ENCODE assay signal across 8 mouse cellular contexts in genomic region chr2:36136300-36136941, GRCm38 (mm10). TPM values are rescaled to one million over a fixed set of nuclear protein-coding genes. Genes with fewer than 3 reads are reported as not detected.
DNase-seq lines count a peak whose midpoint lies in the region; ATAC-seq and TF ChIP-seq lines count a peak whose summit lies in the region.

Mrrf (plus strand) TSS chr2:36136389.
Rbm18 (minus strand) TSS chr2:36136773.

- TF ChIP-seq CTCF in bone marrow, adult 2 months (IDR thresholded peaks at IDR 0.05; ENCODE audit: control insufficient read depth, insufficient read depth, low read length): no peak
- TF ChIP-seq CTCF in midbrain, postnatal 0 days (IDR thresholded peaks at IDR 0.05): no peak

- no peaks in the 10 kb centered on the region; the same call in 1 of the 2 replicates for H3K4me1 ChIP-seq in bone marrow, adult 2 months (ENCODE audit: control insufficient read depth, insufficient read depth, low read length)
- H3K4me1 ChIP-seq in embryonic facial prominence, embryonic 15.5 days: peaks cover 15% of the 10 kb centered on the region
- H3K4me1 ChIP-seq in limb, embryonic 14.5 days (ENCODE audit: control insufficient read depth, insufficient read depth, low read length): peaks cover 9% of the 10 kb centered on the region
- peaks cover 4% of the 10 kb centered on the region; the same call in 1 of the 2 replicates for H3K4me1 ChIP-seq in midbrain, postnatal 0 days (ENCODE audit: insufficient read depth, low read length)

- H3K36me3 ChIP-seq in embryonic facial prominence, embryonic 15.5 days: peaks cover 22% of the 10 kb centered on the region
- peaks cover 30% of the 10 kb centered on the region for H3K36me3 ChIP-seq in limb, embryonic 14.5 days (ENCODE audit: control insufficient read depth, insufficient read depth, low read length)
- H3K36me3 ChIP-seq in midbrain, postnatal 0 days (ENCODE audit: insufficient read depth, low read length): peaks cover 19% of the 10 kb centered on the region

- no peaks in the 10 kb centered on the region for H3K27me3 ChIP-seq in embryonic facial prominence, embryonic 15.5 days
- no peaks in the 10 kb centered on the region for H3K27me3 ChIP-seq in limb, embryonic 14.5 days (ENCODE audit: control insufficient read depth, insufficient read depth, low read length)
- no peaks in the 10 kb centered on the region for H3K27me3 ChIP-seq in midbrain, postnatal 0 days (ENCODE audit: insufficient read depth, low read length)

- peak within 1 kb of the TSS; percentile 59 for H3K27ac ChIP-seq in bone marrow, adult 2 months (ENCODE audit: control insufficient read depth, insufficient read depth, low read depth, low read length, poor library complexity)
- peak within 1 kb of the TSS; percentile 87 for H3K27ac ChIP-seq in embryonic facial prominence, embryonic 15.5 days (replicated peaks)
- H3K27ac ChIP-seq in limb, embryonic 14.5 days (replicated peaks; ENCODE audit: low read depth, low read length): peak within 1 kb of the TSS; percentile 88
- peak within 1 kb of the TSS; percentile 78 for H3K27ac ChIP-seq in midbrain, postnatal 0 days (ENCODE audit: low read depth, low read length)

- peak; percentile 96 for ATAC-seq in embryonic facial prominence, embryonic 15.5 days (ENCODE audit: insufficient number of reproducible peaks, low FRiP score, low TSS enrichment, low read depth)
- ATAC-seq in limb, embryonic 14.5 days (ENCODE audit: low FRiP score, low read depth): peak; percentile 98
- peak; percentile 98 for ATAC-seq in midbrain, postnatal 0 days (ENCODE audit: low FRiP score)

- H3K4me3 ChIP-seq in bone marrow, adult 2 months (replicated peaks; ENCODE audit: control insufficient read depth, low read depth, low read length): peak within 1 kb of the TSS; percentile 98
- H3K4me3 ChIP-seq in embryonic facial prominence, embryonic 15.5 days (replicated peaks): peak within 1 kb of the TSS; percentile 74
- peak within 1 kb of the TSS; percentile 83 for H3K4me3 ChIP-seq in limb, embryonic 14.5 days (replicated peaks; ENCODE audit: low read length)
- H3K4me3 ChIP-seq in midbrain, postnatal 0 days (ENCODE audit: low read depth, low read length): peak within 1 kb of the TSS; percentile 85

- H3K4me2 ChIP-seq in embryonic facial prominence, embryonic 15.5 days (replicated peaks): peak within 1 kb of the TSS; percentile 61
- peak within 1 kb of the TSS; percentile 70 for H3K4me2 ChIP-seq in limb, embryonic 14.5 days (replicated peaks; ENCODE audit: low read depth, low read length, severe bottlenecking)
- peak within 1 kb of the TSS; percentile 72 for H3K4me2 ChIP-seq in midbrain, postnatal 0 days (ENCODE audit: low read depth, low read length, poor library complexity, severe bottlenecking)

- H3K9me3 ChIP-seq in embryonic facial prominence, embryonic 15.5 days (replicated peaks): no peaks in the 10 kb centered on the region
- no peaks in the 10 kb centered on the region for H3K9me3 ChIP-seq in limb, embryonic 14.5 days (ENCODE audit: control insufficient read depth, low read length)
- no peaks in the 10 kb centered on the region for H3K9me3 ChIP-seq in midbrain, postnatal 0 days (ENCODE audit: low read length)

- WGBS in bone marrow, adult 2 months: under 1% methylated on average over 50 of the region's 50 CpGs
- under 1% methylated on average over 50 of the region's 50 CpGs for WGBS in embryonic facial prominence, embryonic 15.5 days
- 1% methylated on average over 45 of the region's 50 CpGs for WGBS in limb, embryonic 14.5 days
- WGBS in midbrain, postnatal 0 days: under 1% methylated on average over 50 of the region's 50 CpGs

- peak; percentile 61; the same call in 1 of the 2 replicates for TF ChIP-seq POLR2A in bone marrow, adult 2 months (IDR thresholded peaks at IDR 0.05; ENCODE audit: borderline replicate concordance, control insufficient read depth, low read depth, low read length)
- TF ChIP-seq POLR2A in limb, embryonic 14.5 days (IDR thresholded peaks at IDR 0.05; ENCODE audit: borderline replicate concordance, extremely low read depth, insufficient read depth, insufficient read length): peak; percentile 38; the same call in 1 of the 2 replicates

- peak; percentile 92 for DNase-seq in 416B (ENCODE audit: low read depth)
- DNase-seq in heart, adult 8-10 months (ENCODE audit: low spot score): peak; percentile 91
- peak; percentile 95 for DNase-seq in kidney, adult 9 months
- peak; percentile 92 for DNase-seq in limb, embryonic 14.5 days (ENCODE audit: low spot score)
- peak; percentile 88 for DNase-seq in midbrain, postnatal 0 days (ENCODE audit: low spot score)
- peak; percentile 82 to 88 for DNase-seq in spleen, postnatal 14 days (ENCODE audit: low spot score in 2 of 2)

- H3K9ac ChIP-seq in embryonic facial prominence, embryonic 15.5 days: peak within 1 kb of the TSS; percentile 71
- peak within 1 kb of the TSS; percentile 85 for H3K9ac ChIP-seq in limb, embryonic 14.5 days (ENCODE audit: low read depth, low read length, severe bottlenecking)
- H3K9ac ChIP-seq in midbrain, postnatal 0 days (replicated peaks; ENCODE audit: low read length, poor library complexity, severe bottlenecking): peak within 1 kb of the TSS; percentile 85

RNA-seq across cellular contexts. Expression of gene Mrrf, which starts in this region (rescaled TPM):
- polyA plus RNA-seq in bone marrow, adult 2 months (2011; ENCODE audit: insufficient read depth, insufficient read length, low replicate concordance, missing spikeins): 4.9 and 6.7 TPM in 2 replicates
- polyA plus RNA-seq in embryonic facial prominence, embryonic 15.5 days (2015; fragmentation: Nextera tagmentation; extraction: Ambion mirVana): 21.5 and 29.7 TPM in 2 replicates
- 10 to 100 TPM; 40.5 to 44.0 (median 42.3) TPM for total RNA-seq in heart, adult 8-10 months (2022)
- polyA plus RNA-seq in limb, embryonic 14.5 days (2012; rRNA removed): 21.1 and 31.0 TPM in 2 replicates
- 30.4 and 33.0 TPM in 2 replicates for polyA plus RNA-seq in limb, embryonic 14.5 days (2014; fragmentation: Nextera tagmentation; extraction: Ambion mirVana)
- 12.2 and 13.7 TPM in 2 replicates for total RNA-seq in midbrain, postnatal 0 days (2014; rRNA removed)
- 16.7 and 16.8 TPM in 2 replicates for polyA plus RNA-seq in midbrain, postnatal 0 days (2015; fragmentation: Nextera tagmentation; extraction: Ambion mirVana)

RNA-seq across cellular contexts. Expression of gene Rbm18, which starts in this region (rescaled TPM):
- 6.1 and 12.7 TPM in 2 replicates for polyA plus RNA-seq in bone marrow, adult 2 months (2011; ENCODE audit: insufficient read depth, insufficient read length, low replicate concordance, missing spikeins)
- 73.3 and 78.7 TPM in 2 replicates for polyA plus RNA-seq in embryonic facial prominence, embryonic 15.5 days (2015; fragmentation: Nextera tagmentation; extraction: Ambion mirVana)
- 10 to 100 TPM; 31.0 to 37.1 (median 33.3) TPM for total RNA-seq in heart, adult 8-10 months (2022)
- 41.8 and 46.7 TPM in 2 replicates for polyA plus RNA-seq in limb, embryonic 14.5 days (2012; rRNA removed)
- 69.7 and 77.5 TPM in 2 replicates for polyA plus RNA-seq in limb, embryonic 14.5 days (2014; fragmentation: Nextera tagmentation; extraction: Ambion mirVana)
- total RNA-seq in midbrain, postnatal 0 days (2014; rRNA removed): 56.6 and 59.0 TPM in 2 replicates
- 99.6 and 102 TPM in 2 replicates for polyA plus RNA-seq in midbrain, postnatal 0 days (2015; fragmentation: Nextera tagmentation; extraction: Ambion mirVana)

Comparison
In these comparisons a context has a peak if more than half of its experiments do, and no peak if none do; other contexts are left out.
1. Peak in every context shown above with its lines: DNase-seq, ATAC-seq, H3K4me3 ChIP-seq and H3K27ac ChIP-seq.